Mouse (Mus musculus): ENCODE data around the gene Pus7. TPM values are rescaled to one million over a fixed set of nuclear protein-coding genes. Genes with fewer than 3 reads are reported as not detected.
"Not testable (repeated sequence)": the region's sequence is repeated elsewhere in the genome, so short reads cannot be mapped to it uniquely, and the experiment has no call there.

Gene Pus7
- polyA plus RNA-seq, 1 experiment from 2014 or later, result 17.5 TPM

DNA sequence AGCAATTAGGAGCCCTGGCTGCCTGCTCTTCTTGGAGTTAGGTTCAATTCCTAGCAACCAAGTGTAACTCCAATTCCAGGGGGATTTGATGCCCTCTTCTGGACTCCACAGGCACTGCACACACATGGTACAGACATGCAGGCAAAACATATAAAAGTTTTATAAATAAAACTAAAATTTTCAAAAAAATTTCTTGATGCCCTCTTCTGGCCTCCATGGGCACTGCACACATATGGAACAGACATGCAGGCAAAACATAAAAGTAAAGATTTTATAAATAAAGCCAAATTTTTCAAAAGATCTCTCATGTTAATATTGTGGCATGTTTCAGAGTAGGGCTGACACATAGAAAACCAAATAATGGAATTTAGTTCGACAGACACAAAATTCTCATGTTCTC is 73.8 kb downstream of the Pus7 start:
- no peak for ATAC-seq
- H3K9ac ChIP-seq (replicated peaks), result no peak overlapping the region
- WGBS, result 98% methylated on average over 1 of the region's 1 CpGs
- H3K4me1 ChIP-seq (replicated peaks), result peaks cover 3% of the 10 kb centered on the region; the same call in 1 of the 2 replicates
- H3K9me3 ChIP-seq, result peaks cover 21% of the 10 kb centered on the region
- H3K4me2 ChIP-seq (replicated peaks), result no peak overlapping the region
- H3K27me3 ChIP-seq, result no peaks in the 10 kb centered on the region
- no peak overlapping the region for H3K27ac ChIP-seq
- H3K36me3 ChIP-seq, result peaks cover 42% of the 10 kb centered on the region
- H3K4me3 ChIP-seq (replicated peaks), result no peak overlapping the region

DNA sequence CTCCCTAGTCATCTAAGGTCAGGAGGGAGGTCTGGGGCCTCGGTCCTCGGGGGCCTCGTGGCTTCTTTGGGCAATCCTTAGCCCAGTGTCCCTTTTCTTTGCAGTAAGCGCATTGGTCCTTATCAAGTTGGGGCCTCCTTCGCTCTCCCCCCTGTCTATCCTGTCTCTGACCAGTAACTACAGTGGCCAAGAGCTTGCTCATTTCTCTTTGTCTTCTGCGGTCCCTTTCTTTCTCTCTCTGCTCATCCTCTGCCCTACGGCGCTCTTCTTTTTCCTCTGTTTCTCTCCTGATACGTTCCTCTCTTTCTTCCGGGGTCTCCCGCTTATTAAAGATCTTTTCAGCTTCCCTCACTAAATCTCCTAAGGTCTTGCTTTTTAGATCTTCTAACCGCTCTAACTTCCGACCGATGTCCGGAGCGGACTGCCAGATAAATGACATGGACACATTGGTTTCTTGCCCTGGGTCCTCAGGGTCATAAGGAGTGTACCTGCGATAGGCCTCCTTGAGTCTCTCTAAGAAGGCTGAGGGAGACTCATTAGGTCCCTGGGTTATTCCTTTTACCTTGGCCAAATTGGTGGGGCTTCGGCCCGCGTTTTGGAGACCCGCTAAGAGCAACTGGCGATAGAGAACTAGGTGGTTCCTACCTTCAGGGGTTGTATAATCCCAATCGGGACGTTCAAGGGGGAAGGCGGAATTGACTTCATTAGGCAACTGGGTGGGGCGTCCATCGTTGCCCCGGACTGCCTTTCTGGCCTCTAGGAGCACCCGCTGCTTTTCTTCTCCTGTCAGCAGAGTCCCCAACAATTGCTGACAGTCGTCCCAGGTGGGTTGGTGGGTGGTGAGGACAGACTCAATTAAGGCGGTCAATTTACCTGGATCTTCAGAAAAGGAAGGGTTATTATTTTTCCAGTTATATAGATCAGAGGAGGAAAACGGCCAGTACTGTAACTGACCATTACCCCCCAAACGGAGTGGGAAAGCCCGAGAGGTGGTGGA is 76.6 kb downstream of the Pus7 start:
- not testable (repeated sequence) for H3K4me3 ChIP-seq (replicated peaks); H3K27ac ChIP-seq; ATAC-seq; H3K9ac ChIP-seq (replicated peaks); H3K27me3 ChIP-seq; H3K4me2 ChIP-seq (replicated peaks); H3K4me1 ChIP-seq (replicated peaks)
- peaks cover 43% of the 10 kb centered on the region for H3K9me3 ChIP-seq
- WGBS, result 98% methylated on average over 32 of the region's 34 CpGs
- peaks cover 67% of the 10 kb centered on the region for H3K36me3 ChIP-seq

DNA sequence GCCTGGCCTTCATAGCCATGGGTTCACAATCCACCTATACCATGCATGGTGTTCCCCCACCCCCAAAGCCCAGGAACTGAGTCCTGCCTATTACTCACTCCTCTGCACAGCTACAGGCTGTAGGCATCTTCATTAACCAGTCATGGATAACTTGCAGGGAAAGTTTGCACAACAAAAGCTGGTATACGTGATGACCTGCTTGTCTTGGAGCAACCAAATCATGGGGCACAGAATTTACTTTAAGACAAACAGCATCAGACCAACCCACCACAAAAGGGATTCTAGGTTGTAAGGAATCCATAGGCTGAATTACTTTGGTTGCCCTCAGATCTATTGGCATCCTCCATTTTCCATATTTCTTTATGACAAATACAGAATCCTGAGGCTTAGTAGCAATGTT is 86.1 kb downstream of the Pus7 start:
- ATAC-seq, result no peak
- Histone ChIP-seq H3K4me2 (replicated peaks) (no peak overlapping the region), H3K36me3 (peaks cover 45% of the 10 kb centered on the region), H3K27ac (no peak overlapping the region), H3K4me3 (replicated peaks) (no peak overlapping the region), H3K4me1 (replicated peaks) (no peaks in the 10 kb centered on the region), H3K9ac (replicated peaks) (no peak overlapping the region), H3K9me3 (peaks cover 42% of the 10 kb centered on the region), H3K27me3 (no peaks in the 10 kb centered on the region)
- WGBS, result 92% methylated on average over 1 of the region's 1 CpGs

Other genes starting within 250 kb of the Pus7 start
- 96.6 and 101 TPM in 2 replicates for gene Srpk2, start 99.1 kb downstream of the Pus7 start, polyA plus RNA-seq (2015; fragmentation: Nextera tagmentation; extraction: Ambion mirVana)
- 35.9 and 40.2 TPM in 2 replicates for gene Rint1, start 4.0 kb upstream of the Pus7 start, polyA plus RNA-seq (2015; fragmentation: Nextera tagmentation; extraction: Ambion mirVana)
- gene Tomm7, start 60.5 kb upstream of the Pus7 start, polyA plus RNA-seq (2015; fragmentation: Nextera tagmentation; extraction: Ambion mirVana), result 109 and 112 TPM in 2 replicates
- gene Fam126a, start 247.0 kb upstream of the Pus7 start, polyA plus RNA-seq (2015; fragmentation: Nextera tagmentation; extraction: Ambion mirVana), result 35.8 and 38.7 TPM in 2 replicates